In genomic region chr6:118192199-118192598, GRCm38 (mm10) we compare ENCODE assay signal across 25 mouse cellular contexts. TPM values are rescaled to one million over a fixed set of nuclear protein-coding genes. Genes with fewer than 3 reads are reported as not detected.
DNase-seq lines count a peak whose midpoint lies in the region; ATAC-seq and TF ChIP-seq lines count a peak whose summit lies in the region.
"Had no signal": no experiment of that assay in that cellular context is flagged by ENCODE, and none has a peak within 500 bp of the region (broad histone marks: within the 10 kb centered on the region; RNA-seq: fewer than 3 reads in every experiment).

No protein-coding gene starts in this region.

- no peak overlapping the region for H3K9ac ChIP-seq in lung, embryonic 15.5 days
- H3K9ac ChIP-seq in lung, postnatal 0 days (replicated peaks; ENCODE audit: low read depth), result no peak overlapping the region
- H3K9ac ChIP-seq in stomach, embryonic 15.5 days, result no peak overlapping the region
- H3K9ac ChIP-seq: forebrain, embryonic 13.5 days; heart, embryonic 12.5 days; heart, embryonic 15.5 days; hindbrain, embryonic 15.5 days had no signal

- H3K27me3 ChIP-seq in lung, embryonic 15.5 days, result peaks cover 38% of the 10 kb centered on the region
- peaks cover 25% of the 10 kb centered on the region for H3K27me3 ChIP-seq in lung, postnatal 0 days (replicated peaks; ENCODE audit: insufficient read depth, low read length)
- H3K27me3 ChIP-seq in stomach, embryonic 15.5 days (replicated peaks), result peaks cover 37% of the 10 kb centered on the region

- WGBS in lung, embryonic 15.5 days, result 40% methylated on average over 4 of the region's 4 CpGs
- WGBS in lung, postnatal 0 days, result 29% methylated on average over 4 of the region's 4 CpGs
- 45% methylated on average over 4 of the region's 4 CpGs for WGBS in stomach, embryonic 15.5 days

- peak; percentile 26 to 53 for DNase-seq in lung, adult 18-20 months
- no peak for DNase-seq in lung, postnatal 10 days
- DNase-seq in lung, postnatal 0 days (ENCODE audit: low spot score), result peak; percentile 32
- DNase-seq in thymus, postnatal 14 days, result no peak
- no peak for DNase-seq in cerebellum, postnatal 25 days
- DNase-seq: adrenal gland, postnatal 14 days; B cell, adult 2 months; cerebellum, adult 11-12 months; cerebellum, adult 8-10 months; gastrocnemius, postnatal 14 days; heart, adult 11 months; heart, postnatal 10 days; heart, postnatal 36 days had no signal

- TF ChIP-seq CTCF in lung, postnatal 0 days (IDR thresholded peaks at IDR 0.05), result no peak

- H3K27ac ChIP-seq in lung, embryonic 15.5 days, result no peak overlapping the region
- H3K27ac ChIP-seq in lung, postnatal 0 days (ENCODE audit: low read length), result no peak overlapping the region
- no peak overlapping the region for H3K27ac ChIP-seq in stomach, embryonic 15.5 days
- H3K27ac ChIP-seq: forebrain, embryonic 10.5 days; forebrain, embryonic 13.5 days; gastrocnemius, adult 2 months; heart, embryonic 15.5 days; hindbrain, embryonic 10.5 days; hindbrain, embryonic 15.5 days had no signal

- H3K36me3 ChIP-seq in lung, embryonic 15.5 days, result no peaks in the 10 kb centered on the region
- H3K36me3 ChIP-seq in lung, postnatal 0 days (ENCODE audit: insufficient read depth, low read length), result no peaks in the 10 kb centered on the region
- no peaks in the 10 kb centered on the region for H3K36me3 ChIP-seq in stomach, embryonic 15.5 days
- H3K36me3 ChIP-seq: forebrain, embryonic 10.5 days; G1E; heart, embryonic 12.5 days; heart, embryonic 15.5 days; hindbrain, embryonic 10.5 days; hindbrain, embryonic 15.5 days had no signal

- peaks cover 5% of the 10 kb centered on the region for H3K4me1 ChIP-seq in lung, embryonic 15.5 days
- no peaks in the 10 kb centered on the region; the same call in 1 of the 2 replicates for H3K4me1 ChIP-seq in lung, postnatal 0 days (ENCODE audit: insufficient read depth, low read depth, low read length)
- peaks cover 9% of the 10 kb centered on the region; the same call in 1 of the 2 replicates for H3K4me1 ChIP-seq in stomach, embryonic 15.5 days

- peak; percentile 48; the same call in 1 of the 2 replicates for ATAC-seq in lung, embryonic 15.5 days (ENCODE audit: borderline replicate concordance, extremely low read depth, low FRiP score, low TSS enrichment)
- peak; percentile 37 for ATAC-seq in lung, postnatal 0 days
- ATAC-seq in stomach, embryonic 15.5 days (ENCODE audit: insufficient read depth, low FRiP score, low read depth), result peak; percentile 20; the same call in 1 of the 2 replicates
- ATAC-seq: forebrain, embryonic 13.5 days; forebrain, embryonic 16.5 days; Patski had no signal

- no peak overlapping the region for H3K4me3 ChIP-seq in lung, embryonic 15.5 days
- no peak overlapping the region for H3K4me3 ChIP-seq in lung, postnatal 0 days (ENCODE audit: low read depth, low read length)
- no peak overlapping the region for H3K4me3 ChIP-seq in stomach, embryonic 15.5 days (replicated peaks)
- H3K4me3 ChIP-seq: forebrain, embryonic 10.5 days; forebrain, embryonic 13.5 days; gastrocnemius, adult 2 months; heart, embryonic 12.5 days; heart, embryonic 15.5 days; hindbrain, embryonic 10.5 days; hindbrain, embryonic 15.5 days had no signal

- H3K4me2 ChIP-seq in lung, embryonic 15.5 days, result no peak overlapping the region
- H3K4me2 ChIP-seq in lung, postnatal 0 days (replicated peaks; ENCODE audit: low read depth, low read length), result no peak overlapping the region
- 0 out of 2 replicates have a peak overlapping the region, but pooled peaks have one; percentile 9 for H3K4me2 ChIP-seq in stomach, embryonic 15.5 days
- H3K4me2 ChIP-seq: forebrain, embryonic 13.5 days; heart, embryonic 12.5 days; heart, embryonic 15.5 days; hindbrain, embryonic 15.5 days had no signal

- H3K9me3 ChIP-seq in lung, embryonic 15.5 days, result no peaks in the 10 kb centered on the region
- H3K9me3 ChIP-seq in lung, postnatal 0 days (ENCODE audit: low read length), result no peaks in the 10 kb centered on the region
- no peaks in the 10 kb centered on the region for H3K9me3 ChIP-seq in stomach, embryonic 15.5 days
- H3K9me3 ChIP-seq: forebrain, embryonic 10.5 days; forebrain, embryonic 13.5 days; heart, embryonic 12.5 days; heart, embryonic 15.5 days; hindbrain, embryonic 10.5 days; hindbrain, embryonic 15.5 days had no signal

- no peak for TF ChIP-seq EP300 in lung, postnatal 0 days (IDR thresholded peaks at IDR 0.05)

RNA-seq across cellular contexts. Expression of gene Ret, which starts 5.3 kb away (rescaled TPM):
- polyA plus RNA-seq in lung, embryonic 15.5 days (2015; fragmentation: Nextera tagmentation; extraction: Ambion mirVana), result 2.4 and 2.6 TPM in 2 replicates
- 0.98 and 1.3 TPM in 2 replicates for polyA plus RNA-seq in lung, postnatal 0 days (2015; fragmentation: Nextera tagmentation; extraction: Ambion mirVana)
- polyA plus RNA-seq in stomach, embryonic 15.5 days (2015; fragmentation: Nextera tagmentation; extraction: Ambion mirVana), result 15.3 and 19.8 TPM in 2 replicates
- polyA plus RNA-seq: G1E had no signal

RNA-seq across cellular contexts. Expression of gene Csgalnact2, which starts 53.3 kb away (rescaled TPM):
- polyA plus RNA-seq in lung, embryonic 15.5 days (2015; fragmentation: Nextera tagmentation; extraction: Ambion mirVana), result 20.8 and 21.1 TPM in 2 replicates
- polyA plus RNA-seq in lung, postnatal 0 days (2015; fragmentation: Nextera tagmentation; extraction: Ambion mirVana), result 35.2 and 36.6 TPM in 2 replicates
- polyA plus RNA-seq in stomach, embryonic 15.5 days (2015; fragmentation: Nextera tagmentation; extraction: Ambion mirVana), result 13.7 and 13.9 TPM in 2 replicates

Comparison
In these comparisons a context has a peak if more than half of its experiments do, and no peak if none do; other contexts are left out.
1. DNase-seq: peak in lung, adult 18-20 months (2 of 2) and lung, postnatal 0 days (single experiment); none in lung, postnatal 10 days (single experiment), thymus, postnatal 14 days (single experiment) and cerebellum, postnatal 25 days (0 of 2).
2. Peak in every context shown above with its lines, with median percentiles within 50 percentile points of each other: ATAC-seq.